Mouse (Mus musculus): Measurements from ENCODE around the gene Tenm4.
A peak's percentile ranks its signal among the peaks of the same experiment; 100 is the strongest.

Gene Tenm4

DNA sequence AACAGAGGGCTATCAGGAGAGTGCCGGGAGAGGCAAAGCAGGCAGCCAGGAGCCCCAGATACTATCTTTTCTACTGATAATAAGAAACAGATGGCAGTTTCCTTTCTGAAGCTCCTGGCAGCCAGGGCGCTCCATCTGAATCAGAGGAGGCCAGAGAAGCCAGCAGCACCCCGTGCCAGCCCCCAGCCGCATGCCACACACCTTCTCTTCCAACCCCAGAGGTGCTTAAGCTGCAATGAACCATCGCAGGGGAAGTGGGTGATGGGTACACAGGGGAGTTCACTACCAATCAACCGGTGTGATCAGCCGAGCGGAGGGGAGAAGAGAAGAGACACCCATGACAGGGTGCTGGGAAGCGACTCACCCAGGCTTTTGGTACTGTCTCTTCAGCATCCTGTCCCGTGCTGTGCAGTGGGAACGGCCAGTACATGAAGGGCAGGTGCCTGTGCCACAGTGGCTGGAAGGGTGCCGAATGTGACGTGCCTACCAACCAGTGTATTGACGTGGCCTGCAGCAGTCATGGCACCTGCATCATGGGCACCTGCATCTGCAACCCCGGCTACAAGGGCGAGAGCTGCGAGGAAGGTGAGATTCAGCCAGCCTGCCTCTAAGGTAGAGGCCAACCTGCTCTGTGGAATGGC lies 602.7 kb downstream of the Tenm4 start:
- no peak for DNase-seq (ENCODE audit: low spot score in 2 of 2)

DNA sequence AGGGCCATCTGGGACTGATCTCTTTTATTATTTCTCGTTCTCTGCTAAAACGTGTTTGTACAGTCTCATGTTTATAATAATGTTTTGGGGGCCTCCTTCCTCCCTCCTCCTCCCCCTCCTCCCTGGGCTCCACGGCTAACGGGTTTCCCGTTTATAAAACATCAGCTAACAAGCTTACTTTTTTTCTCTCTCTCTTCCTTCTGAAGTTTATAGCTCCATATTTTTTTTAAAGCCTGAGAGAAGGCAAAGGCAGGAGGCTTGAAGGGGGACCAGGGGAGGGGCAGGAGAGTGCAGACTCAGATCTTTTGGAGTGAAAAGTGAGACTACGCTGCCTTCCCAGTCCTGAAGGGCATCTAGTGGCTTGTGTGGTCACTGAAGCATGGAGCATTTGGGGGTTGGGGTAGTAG lies 604.0 kb downstream of the Tenm4 start:
- DNase-seq (ENCODE audit: low spot score in 2 of 2) = no peak

DNA sequence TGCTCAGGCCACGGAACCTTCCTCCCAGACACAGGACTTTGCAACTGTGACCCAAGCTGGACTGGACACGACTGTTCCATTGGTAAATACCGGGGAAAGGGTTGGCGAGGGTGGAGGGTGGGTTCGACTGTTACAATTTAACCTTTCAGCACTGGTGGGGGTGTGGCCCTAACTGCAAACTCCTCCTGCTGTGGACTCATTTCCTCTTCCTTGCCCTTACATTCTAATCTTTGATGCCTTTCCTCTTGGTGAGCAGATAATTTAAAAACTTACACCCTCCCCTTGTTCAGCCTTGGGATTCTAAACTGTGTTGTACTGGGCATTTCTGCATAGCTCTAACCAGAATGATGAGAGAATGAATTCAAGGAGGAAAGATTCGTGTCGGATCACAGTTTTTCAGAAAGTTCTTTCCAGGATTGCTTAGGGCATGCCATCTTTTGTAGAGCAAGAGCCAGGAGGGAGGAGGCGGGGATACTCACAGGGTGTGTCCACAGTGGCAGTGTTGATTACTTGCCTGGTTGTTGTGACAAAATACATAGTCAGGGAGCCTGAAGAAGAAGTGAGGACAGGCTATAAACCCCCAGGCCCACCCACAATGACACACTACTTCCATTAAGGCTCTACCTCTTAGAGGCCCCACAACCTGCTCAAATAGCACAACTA lies 607.0 kb downstream of the Tenm4 start:
- DNase-seq (ENCODE audit: low spot score in 2 of 2) = no peak

DNA sequence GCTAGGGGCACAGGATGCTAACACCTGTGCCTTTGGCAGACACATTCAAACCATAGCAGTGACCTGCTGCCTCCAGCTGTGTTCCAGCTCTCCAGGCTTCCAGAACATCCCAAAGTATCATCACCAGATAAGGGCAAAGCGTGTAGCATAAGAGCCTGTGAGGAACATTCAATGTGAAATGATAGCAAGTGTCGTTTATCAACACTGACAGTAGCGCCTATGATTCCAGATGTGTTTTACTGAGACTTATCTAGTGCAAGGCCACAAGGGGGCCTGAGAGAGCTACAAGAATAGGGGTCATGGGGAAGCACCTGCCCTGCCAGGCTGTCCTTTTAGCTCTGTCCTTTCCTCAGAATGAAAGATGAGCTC lies 607.5 kb downstream of the Tenm4 start:
- DNase-seq (ENCODE audit: low spot score in 2 of 2) = no peak

DNA sequence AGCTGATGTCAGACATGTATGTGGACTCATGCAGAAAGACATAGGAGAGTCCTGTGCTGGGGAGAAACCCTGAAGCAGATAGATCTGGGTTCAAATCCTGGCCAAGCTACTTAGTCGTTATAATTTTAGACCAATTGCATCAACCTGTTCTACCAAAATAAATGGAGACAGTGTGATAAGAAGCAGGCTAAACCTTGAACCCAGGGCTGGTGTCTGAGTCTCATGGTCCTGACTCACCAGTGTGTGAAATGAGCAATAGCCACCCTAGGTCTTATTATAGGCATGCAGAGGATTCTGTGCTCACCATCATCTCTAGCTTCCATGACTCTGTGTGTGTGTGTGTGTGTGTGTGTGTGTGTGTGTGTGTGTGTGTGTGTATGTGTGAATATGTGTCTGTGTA lies 609.5 kb downstream of the Tenm4 start:
- DNase-seq (ENCODE audit: low spot score in 2 of 2) = no peak

DNA sequence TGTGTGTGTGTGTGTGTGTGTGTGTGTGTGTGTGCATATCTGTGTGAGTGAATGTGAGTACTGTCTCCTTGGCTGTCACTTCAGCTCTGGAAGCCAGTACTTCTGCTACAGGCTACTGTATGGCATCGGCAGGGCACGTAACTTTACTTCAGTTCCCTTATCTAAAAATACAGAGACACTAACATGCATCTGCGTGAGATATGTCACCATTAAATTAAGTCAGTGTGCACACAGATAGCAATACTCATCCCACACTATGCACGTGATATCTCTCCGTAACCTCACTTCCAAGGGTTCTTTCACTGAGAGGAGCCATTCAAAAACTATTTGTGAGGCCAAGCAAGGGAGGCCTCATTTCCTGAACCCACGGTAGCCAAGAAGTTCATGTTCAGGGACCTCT lies 610.0 kb downstream of the Tenm4 start:
- no peak for DNase-seq (ENCODE audit: low spot score in 2 of 2)

DNA sequence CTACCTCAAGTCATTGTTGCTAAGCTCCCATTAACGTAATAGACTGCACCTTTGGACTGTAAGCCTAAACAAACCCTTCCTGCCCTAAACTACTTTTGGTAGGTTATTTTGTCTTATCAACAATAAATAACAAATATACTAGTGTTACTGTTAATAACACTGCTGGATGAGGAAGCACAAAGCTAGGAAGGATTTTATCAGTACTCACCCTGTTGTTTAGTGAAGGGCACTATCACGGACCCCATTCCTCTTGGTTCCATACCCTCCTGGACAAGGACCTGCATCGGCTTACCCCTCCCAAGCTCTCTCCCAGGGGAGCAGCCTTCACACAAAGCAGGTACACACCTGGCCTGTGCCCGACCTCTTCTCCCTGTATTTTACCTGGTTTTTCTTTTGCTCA lies 611.6 kb downstream of the Tenm4 start:
- DNase-seq (ENCODE audit: low spot score in 2 of 2) = no peak

DNA sequence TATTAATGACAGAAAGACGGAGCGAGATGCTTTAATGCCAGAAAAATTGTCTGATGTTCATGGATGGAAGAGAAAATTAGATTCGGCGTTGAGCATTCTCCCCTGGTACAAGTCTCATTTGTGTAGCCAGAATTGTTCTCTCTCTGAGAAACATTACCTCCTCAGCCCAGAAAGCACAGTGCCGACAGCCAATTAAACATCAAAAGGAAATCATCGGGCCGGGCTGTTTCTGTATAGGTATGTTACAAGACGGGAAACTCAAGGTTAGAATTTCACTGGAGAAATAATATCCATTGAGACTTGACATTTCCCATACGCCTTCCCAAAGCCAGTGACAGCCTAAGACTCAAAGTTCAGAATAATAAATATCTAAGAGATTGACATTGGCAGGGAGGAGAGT lies 614.8 kb downstream of the Tenm4 start:
- no peak for DNase-seq (ENCODE audit: low spot score in 2 of 2)

DNA sequence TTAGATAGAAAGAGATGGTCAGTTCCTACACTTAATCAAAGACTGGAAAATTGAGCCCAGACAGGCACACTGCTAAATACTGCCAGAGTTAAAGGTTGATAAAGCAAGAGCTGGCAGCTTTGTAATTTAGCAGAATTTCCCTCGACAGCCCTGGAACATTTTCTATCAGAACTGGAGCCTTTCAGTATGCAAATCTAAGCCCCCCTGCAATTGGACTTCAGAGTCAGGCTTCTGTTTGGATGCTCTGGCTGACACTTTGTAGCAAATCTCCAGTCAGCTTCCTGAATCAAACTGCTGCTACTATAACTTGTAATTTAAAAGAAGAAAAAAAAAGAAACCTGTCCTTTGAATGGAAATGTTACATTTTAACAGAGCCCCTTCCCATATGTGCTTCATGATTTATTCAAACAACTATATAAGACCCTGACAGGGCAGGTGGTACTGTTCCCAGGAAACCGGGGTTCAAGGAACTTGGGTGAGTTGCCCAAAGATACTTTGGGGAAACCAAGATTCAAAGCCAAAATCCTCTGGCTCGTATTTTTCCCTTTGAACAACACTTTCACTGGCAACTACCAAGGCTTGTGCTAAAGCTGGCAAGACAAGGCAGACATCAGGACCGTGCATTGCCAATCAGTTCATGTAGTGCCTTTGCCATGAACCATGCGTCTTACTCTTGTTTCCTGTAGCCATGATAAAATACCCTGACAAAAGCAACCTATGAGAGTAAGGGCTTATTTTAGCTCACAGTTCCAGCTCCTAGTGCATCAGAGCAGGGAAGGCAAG lies 615.4 kb downstream of the Tenm4 start:
- DNase-seq (ENCODE audit: low spot score in 2 of 2) = no peak

DNA sequence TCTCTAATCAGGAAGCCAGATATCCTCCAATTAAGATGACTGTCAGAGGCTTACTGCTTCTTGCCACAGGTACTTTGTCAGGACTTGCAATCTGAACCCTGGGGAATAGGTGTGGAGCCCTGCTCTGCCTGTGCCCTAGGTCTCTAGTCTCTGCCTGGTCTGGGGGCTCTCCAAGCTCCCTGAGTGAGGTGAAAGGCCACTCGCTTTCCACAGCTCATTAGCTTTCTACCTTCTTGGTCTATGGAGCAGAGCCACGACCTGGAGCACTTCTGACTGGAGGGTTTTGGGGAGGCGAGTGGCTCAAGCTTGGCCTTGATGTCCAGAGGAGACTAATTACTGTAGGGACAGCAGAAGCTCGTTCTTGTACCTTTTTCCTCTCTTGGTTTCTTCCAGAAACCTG lies 617.1 kb downstream of the Tenm4 start:
- DNase-seq (ENCODE audit: low spot score in 2 of 2) = no peak

DNA sequence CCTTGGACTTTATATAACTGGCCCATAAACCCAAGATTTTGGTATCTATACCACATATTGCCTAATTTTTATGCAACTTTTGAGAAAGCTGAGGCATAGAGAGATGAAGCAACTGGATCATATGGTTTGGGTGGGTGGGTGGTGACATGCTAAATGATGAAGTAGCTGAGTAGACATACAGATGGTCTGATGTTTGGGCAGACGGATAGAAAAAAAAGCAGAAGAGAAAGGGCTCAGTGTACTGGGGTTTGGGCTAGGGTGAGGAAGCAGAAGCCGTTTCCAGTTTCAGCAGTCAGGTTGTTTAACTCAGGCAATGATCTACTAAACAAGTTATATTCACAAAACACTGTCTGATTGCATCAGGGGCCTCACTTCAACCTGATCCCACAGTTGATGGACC lies 619.3 kb downstream of the Tenm4 start:
- no peak for DNase-seq (ENCODE audit: low spot score in 2 of 2)

DNA sequence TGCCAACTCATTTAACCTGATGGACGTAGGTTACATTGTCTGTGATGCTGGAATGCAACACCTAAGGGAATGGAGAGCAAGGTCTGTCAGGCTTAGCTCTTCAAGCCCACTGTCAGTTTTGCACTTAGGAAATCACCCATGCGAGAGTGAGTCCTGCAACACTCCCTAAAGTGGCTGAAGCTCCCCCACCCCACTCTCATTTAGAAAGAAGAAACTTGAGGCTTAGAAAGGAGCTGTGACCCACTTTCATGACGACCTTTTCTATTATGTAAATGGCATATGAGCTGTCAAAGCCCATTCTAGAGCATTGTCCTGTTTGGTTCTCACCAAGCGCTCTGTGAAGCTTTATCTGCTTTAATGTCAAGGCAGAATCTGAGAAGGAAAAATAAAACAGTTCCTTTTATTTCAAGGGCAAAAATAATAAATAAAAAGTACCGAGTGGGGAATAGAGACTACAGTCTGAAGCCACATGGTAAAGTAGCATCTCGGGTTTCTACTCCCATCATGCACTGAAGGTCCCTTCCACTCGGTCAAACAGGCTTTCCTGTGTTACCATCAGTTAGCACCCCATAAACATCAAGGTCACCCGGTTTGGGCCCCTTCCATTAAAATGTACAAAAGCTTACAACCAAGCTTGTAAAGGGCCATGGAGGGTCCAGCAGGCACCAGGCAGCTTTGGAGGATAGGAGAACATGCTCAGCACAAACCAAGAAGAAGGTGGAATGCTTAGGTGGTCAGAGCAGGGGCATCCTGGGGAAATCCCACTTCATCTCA lies 621.6 kb downstream of the Tenm4 start:
- no peak for DNase-seq (ENCODE audit: low spot score in 2 of 2)

DNA sequence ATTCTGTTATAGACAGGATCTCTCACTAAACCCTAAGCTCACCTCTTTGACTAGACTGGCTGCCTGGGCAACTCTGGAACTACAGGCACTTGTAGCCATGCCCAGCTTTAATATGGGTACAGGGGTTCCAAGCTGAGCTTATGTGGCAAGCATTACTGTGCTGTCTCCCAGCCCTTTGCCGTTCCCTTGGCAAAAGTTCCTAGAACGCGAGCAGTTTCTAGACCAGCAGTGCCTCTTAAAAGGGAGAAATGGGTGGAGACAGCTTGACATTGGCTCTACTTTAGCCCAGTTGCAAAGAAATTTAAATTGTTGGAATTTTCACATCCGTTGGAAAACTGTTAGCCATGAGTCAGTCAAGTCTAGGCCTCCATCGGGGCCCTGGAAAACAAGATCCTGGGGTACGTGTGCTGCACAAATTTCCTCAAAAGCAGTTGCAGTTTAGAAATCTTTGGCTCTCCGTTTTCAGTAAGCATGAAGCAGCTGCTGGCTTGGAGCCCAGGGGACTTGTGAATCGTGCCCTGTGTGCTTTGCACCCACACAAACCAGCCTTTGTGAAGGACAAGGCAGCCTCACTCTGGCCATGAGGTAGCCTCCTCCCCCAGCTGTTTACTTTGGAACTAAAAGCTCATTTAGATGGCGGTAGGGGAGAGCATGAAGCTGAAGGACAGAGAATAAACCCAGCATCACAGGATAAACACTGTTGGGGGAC lies 625.1 kb downstream of the Tenm4 start:
- DNase-seq (ENCODE audit: low spot score in 2 of 2) = peak; percentile 69 to 73

DNA sequence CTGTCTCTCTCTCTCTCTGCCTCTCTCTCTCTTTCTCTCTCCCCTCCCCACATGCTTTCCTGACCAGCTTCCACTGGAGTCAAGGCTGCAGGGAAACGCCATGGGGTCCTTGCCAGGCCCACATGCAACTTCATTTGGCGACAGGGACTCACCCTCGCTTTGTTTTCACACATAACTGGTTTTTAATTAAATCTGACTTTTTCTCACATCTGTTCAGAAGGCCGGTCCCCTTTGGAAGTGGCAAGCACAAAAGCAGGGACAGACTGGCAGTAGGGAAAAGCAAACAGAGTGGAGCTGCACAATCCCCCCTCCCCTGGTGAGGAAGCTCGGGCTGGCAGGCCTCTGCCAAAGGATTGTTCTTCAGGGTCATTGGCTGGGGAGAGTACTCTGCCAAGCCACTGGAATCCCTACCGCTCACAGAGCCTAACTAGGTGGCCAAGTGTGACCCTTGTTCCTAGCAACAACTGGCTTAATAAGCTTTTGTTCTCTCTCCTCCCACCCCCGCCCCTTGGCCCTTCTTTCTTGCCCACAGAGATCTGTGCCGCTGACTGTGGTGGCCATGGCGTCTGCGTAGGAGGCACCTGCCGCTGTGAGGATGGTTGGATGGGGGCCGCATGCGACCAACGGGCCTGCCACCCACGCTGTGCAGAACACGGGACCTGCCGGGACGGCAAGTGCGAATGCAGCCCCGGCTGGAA lies 625.9 kb downstream of the Tenm4 start:
- DNase-seq (ENCODE audit: low spot score in 2 of 2) = peak in 1 of 2 experiments; percentile 40

DNA sequence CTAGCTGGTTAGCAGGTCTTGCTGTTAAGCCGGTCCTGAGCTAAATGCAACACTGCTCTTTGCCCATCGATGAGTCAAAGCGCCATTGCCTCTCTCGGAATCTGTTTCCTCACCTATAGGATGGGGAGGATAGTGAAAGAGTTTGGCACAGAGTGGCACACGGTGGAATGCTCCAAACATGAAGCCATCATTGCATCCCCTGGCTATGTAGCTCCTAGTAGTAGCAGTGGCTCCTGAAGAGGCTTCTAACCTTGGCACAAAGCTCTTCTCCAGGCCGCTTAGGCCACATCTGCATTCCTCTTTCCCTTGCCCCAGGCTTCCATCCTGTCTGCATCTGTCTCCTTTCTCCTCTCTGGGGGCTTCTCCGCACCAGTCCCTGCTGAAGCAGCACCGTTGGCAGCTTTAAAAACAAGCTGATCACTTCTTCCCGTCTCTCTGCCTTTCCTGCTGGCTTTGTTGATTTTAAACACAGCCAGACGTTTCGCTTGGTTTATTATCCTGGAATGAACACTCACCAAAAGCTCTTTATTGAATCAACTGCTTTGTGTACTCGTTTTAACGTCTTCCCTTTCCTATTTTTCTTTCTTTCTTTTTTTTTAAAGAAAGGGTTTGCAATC lies 626.8 kb downstream of the Tenm4 start:
- DNase-seq (ENCODE audit: low spot score in 2 of 2) = no peak

DNA sequence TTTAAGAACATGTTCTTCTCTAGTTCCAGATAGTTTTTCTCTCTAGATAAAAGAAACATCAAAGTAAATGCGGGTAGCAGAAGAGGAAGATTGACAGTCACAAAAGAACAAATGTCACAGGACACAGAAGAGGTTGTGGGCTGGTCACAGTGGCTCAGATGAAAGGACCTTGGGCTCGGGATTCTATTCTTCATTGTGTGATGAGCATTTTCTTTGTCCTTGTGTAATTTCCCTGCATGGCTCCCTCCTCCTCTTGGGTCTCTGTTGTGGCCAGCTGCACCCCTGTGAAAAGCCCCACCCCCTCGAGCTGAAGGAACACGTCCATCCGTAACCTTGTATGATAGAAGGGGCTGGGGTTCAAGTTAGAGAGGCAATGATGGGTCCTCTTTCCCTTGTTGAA lies 628.8 kb downstream of the Tenm4 start:
- DNase-seq (ENCODE audit: low spot score in 2 of 2) = no peak

DNA sequence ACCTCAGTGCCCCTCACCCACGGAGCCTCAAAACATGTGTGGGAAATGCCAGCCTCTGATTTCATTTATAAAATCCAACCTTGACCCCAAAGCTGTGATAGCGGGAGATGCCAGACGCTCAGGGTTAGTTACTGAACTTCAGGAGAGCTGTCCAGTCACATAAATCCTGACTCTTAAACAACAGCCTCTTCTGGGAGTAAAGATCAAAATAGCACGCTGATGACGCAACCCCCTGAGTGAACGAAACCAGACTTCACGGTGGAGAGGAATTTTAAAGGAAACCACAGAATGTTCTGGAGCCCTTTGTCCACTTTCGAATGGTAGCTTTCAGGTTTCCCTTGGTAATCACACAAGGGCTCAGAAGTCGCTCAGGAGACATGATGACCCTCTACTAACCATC lies 630.3 kb downstream of the Tenm4 start:
- DNase-seq (ENCODE audit: low spot score in 2 of 2) = no peak

DNA sequence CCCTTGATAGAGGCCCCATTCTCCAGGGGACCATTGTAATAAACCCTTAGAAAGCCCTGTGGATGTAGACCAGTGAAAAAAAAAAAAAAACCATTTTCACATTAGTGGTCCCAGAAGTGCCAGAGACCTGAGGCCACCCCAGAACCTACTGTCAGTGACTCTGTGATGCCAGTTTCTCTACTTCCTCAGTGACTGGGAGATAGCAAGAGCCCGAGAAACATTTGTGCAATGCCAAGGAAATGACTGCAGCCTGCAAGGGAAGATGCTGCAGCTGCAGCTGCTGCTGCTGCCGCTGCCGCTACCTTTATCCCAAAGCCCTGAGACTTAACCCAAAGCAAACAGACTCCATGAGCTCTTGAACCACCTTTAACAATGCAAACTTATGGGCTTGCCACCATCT lies 631.2 kb downstream of the Tenm4 start:
- no peak for DNase-seq (ENCODE audit: low spot score in 2 of 2)

DNA sequence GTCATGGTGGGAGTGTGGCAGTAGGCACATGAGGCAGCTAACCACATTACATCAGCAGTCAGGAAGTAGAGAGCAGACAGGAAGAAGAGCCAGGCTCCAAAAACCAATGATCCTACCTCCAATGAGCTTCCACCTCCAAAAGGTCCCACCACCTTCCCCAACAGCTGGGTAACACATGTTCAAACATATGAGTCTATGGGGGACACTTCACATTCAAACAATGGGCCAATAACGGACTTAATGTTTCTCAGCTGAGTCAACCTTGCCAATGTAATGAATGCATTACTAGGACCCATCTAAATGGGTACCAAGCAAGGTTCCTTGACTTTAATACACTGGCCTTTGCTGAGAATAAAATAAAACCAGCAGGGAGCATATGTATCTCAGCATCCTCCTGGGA lies 635.5 kb downstream of the Tenm4 start:
- DNase-seq (ENCODE audit: low spot score in 2 of 2) = no peak

DNA sequence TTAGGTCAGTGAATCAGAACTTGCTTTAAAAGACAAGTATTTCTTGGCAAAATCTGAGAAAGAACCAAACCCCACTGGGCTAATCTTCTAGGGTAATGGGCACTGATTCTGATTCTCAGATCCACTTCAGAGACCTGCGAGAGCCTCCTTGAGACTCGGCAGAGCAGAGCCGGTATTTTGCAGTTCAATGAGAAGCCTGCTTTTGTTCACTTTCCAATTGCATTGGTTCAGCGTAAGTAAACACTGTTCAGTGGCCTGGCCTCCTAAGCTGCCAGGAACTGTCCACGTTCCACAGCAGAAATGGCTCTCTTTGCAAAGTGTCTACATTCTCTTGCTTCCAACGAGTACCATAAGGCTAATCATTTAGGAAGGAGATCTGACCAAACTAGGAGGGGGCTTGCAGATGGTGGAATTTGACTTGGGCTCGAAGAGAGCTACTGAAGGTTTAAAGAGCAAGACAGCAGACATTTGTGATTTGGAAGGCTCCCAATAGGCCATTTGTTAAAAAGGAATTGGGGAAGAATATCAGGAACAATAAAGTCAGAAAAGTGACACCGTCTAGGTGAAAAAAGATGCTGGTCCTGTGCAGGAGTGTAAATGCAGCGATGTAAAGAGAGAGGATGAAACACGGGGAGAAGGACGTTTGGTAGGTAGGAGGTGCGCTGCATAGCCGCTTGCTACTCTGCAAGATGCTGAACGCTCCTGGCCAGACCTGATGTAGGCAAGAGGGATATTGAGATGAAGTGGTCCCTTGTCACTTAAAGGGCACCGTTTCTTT lies 636.4 kb downstream of the Tenm4 start:
- DNase-seq (ENCODE audit: low spot score in 2 of 2) = no peak

Data from urinary bladder, postnatal 4 days (tissue).